Mouse (Mus musculus): ENCODE measurements around the gene Abhd2. TPM values are rescaled to one million over a fixed set of nuclear protein-coding genes. Genes with fewer than 3 reads are reported as not detected.

Gene Abhd2
- polyA plus RNA-seq, 1 experiment from 2014 or later, result 13.9 TPM

- Histone ChIP-seq H3K4me3 (no peak overlapping the region), H3K27ac (no peak overlapping the region), H3K36me3 (peaks cover 38% of the 10 kb centered on the region), H3K9ac (no peak overlapping the region), H3K27me3 (no peaks in the 10 kb centered on the region), H3K4me1 (peaks cover 18% of the 10 kb centered on the region; the same call in 1 of the 2 replicates), H3K9me3 (no peaks in the 10 kb centered on the region), H3K4me2 (no peak overlapping the region)
- no peak for ATAC-seq (ENCODE audit: insufficient number of reproducible peaks, insufficient read depth, low FRiP score, low TSS enrichment, low read depth)
- WGBS, result 33% methylated on average over 1 of the region's 1 CpGs
Observed at GRCm38 (mm10) chr7:79298681-79299080, 25.7 kb downstream of the Abhd2 start.

GRCm38 (mm10) chr7:79299548-79299947 lies 26.5 kb downstream of the Abhd2 start:
- Histone ChIP-seq H3K27ac (no peak overlapping the region), H3K9me3 (no peaks in the 10 kb centered on the region)
- WGBS, result 77% methylated on average over 7 of the region's 7 CpGs

GRCm38 (mm10) chr7:79300432-79301151 lies 27.6 kb downstream of the Abhd2 start:
- no peak for ATAC-seq (ENCODE audit: insufficient number of reproducible peaks, insufficient read depth, low FRiP score, low TSS enrichment, low read depth)
- Histone ChIP-seq H3K36me3 (peaks cover 30% of the 10 kb centered on the region), H3K9ac (no peak overlapping the region), H3K4me1 (0 out of 2 replicates have a peak, but pooled peaks cover 12% of the 10 kb centered on the region), H3K27me3 (no peaks in the 10 kb centered on the region), H3K4me3 (no peak overlapping the region), H3K4me2 (no peak overlapping the region), H3K9me3 (no peaks in the 10 kb centered on the region), H3K27ac (no peak overlapping the region)
- WGBS, result 71% methylated on average over 13 of the region's 13 CpGs

More at GRCm38 (mm10) chr7:79299548-79299947, 26.5 kb downstream of the Abhd2 start:
- peaks cover 36% of the 10 kb centered on the region for H3K36me3 ChIP-seq
- no peak for ATAC-seq (ENCODE audit: insufficient number of reproducible peaks, insufficient read depth, low FRiP score, low TSS enrichment, low read depth)
- H3K27me3 ChIP-seq, result no peaks in the 10 kb centered on the region
- H3K4me3 ChIP-seq, result no peak overlapping the region
- H3K4me2 ChIP-seq, result no peak overlapping the region
- 0 out of 2 replicates have a peak, but pooled peaks cover 12% of the 10 kb centered on the region for H3K4me1 ChIP-seq
- H3K9ac ChIP-seq, result no peak overlapping the region

GRCm38 (mm10) chr7:79302145-79302544 lies 29.1 kb downstream of the Abhd2 start:
- 82% methylated on average over 6 of the region's 6 CpGs for WGBS
- no peak overlapping the region for H3K27ac ChIP-seq
- H3K9ac ChIP-seq, result no peak overlapping the region

GRCm38 (mm10) chr7:79302586-79302985 lies 29.6 kb downstream of the Abhd2 start:
- 92% methylated on average over 2 of the region's 2 CpGs for WGBS
- Histone ChIP-seq H3K4me1 (0 out of 2 replicates have a peak, but pooled peaks cover 12% of the 10 kb centered on the region), H3K4me2 (no peak overlapping the region), H3K4me3 (no peak overlapping the region), H3K9me3 (no peaks in the 10 kb centered on the region), H3K27me3 (no peaks in the 10 kb centered on the region), H3K9ac (no peak overlapping the region), H3K36me3 (peaks cover 17% of the 10 kb centered on the region), H3K27ac (peak overlapping the region; percentile 60; the same call in 1 of the 2 replicates)
- no peak for ATAC-seq (ENCODE audit: insufficient number of reproducible peaks, insufficient read depth, low FRiP score, low TSS enrichment, low read depth)

More at GRCm38 (mm10) chr7:79302145-79302544, 29.1 kb downstream of the Abhd2 start:
- Histone ChIP-seq H3K4me2 (no peak overlapping the region), H3K27me3 (no peaks in the 10 kb centered on the region), H3K4me1 (0 out of 2 replicates have a peak, but pooled peaks cover 12% of the 10 kb centered on the region), H3K36me3 (peaks cover 21% of the 10 kb centered on the region), H3K9me3 (no peaks in the 10 kb centered on the region), H3K4me3 (no peak overlapping the region)
- no peak for ATAC-seq (ENCODE audit: insufficient number of reproducible peaks, insufficient read depth, low FRiP score, low TSS enrichment, low read depth)

GRCm38 (mm10) chr7:79303183-79303761 lies 30.3 kb downstream of the Abhd2 start:
- Histone ChIP-seq H3K4me3 (no peak overlapping the region), H3K36me3 (peaks cover 10% of the 10 kb centered on the region), H3K4me2 (no peak overlapping the region), H3K27me3 (no peaks in the 10 kb centered on the region), H3K4me1 (peaks cover 15% of the 10 kb centered on the region; the same call in 1 of the 2 replicates), H3K9ac (no peak overlapping the region), H3K27ac (peak overlapping the region; percentile 60; the same call in 1 of the 2 replicates), H3K9me3 (no peaks in the 10 kb centered on the region)
- ATAC-seq (ENCODE audit: insufficient number of reproducible peaks, insufficient read depth, low FRiP score, low TSS enrichment, low read depth), result peak; percentile 43; the same call in 1 of the 2 replicates
- 65% methylated on average over 6 of the region's 6 CpGs for WGBS

- Histone ChIP-seq H3K27me3 (no peaks in the 10 kb centered on the region), H3K9ac (no peak overlapping the region), H3K36me3 (no peaks in the 10 kb centered on the region; the same call in 1 of the 2 replicates), H3K4me1 (peaks cover 53% of the 10 kb centered on the region), H3K4me2 (no peak overlapping the region), H3K27ac (no peak overlapping the region), H3K4me3 (no peak overlapping the region), H3K9me3 (no peaks in the 10 kb centered on the region)
- WGBS, result 70% methylated on average over 8 of the region's 8 CpGs
- no peak for ATAC-seq (ENCODE audit: insufficient number of reproducible peaks, insufficient read depth, low FRiP score, low TSS enrichment, low read depth)
Observed at GRCm38 (mm10) chr7:79308455-79309030, 35.5 kb downstream of the Abhd2 start.

GRCm38 (mm10) chr7:79309247-79310190 lies 36.5 kb downstream of the Abhd2 start:
- 0 out of 2 replicates have a peak overlapping the region, but pooled peaks have one; percentile 3 for H3K4me2 ChIP-seq
- no peaks in the 10 kb centered on the region; the same call in 1 of the 2 replicates for H3K36me3 ChIP-seq
- peaks cover 62% of the 10 kb centered on the region for H3K4me1 ChIP-seq
- H3K9ac ChIP-seq, result no peak overlapping the region
- 53% methylated on average over 19 of the region's 19 CpGs for WGBS
- no peaks in the 10 kb centered on the region for H3K9me3 ChIP-seq
- peak overlapping the region; percentile 64 for H3K27ac ChIP-seq
- no peaks in the 10 kb centered on the region for H3K27me3 ChIP-seq
- no peak overlapping the region for H3K4me3 ChIP-seq
- no peak for ATAC-seq (ENCODE audit: insufficient number of reproducible peaks, insufficient read depth, low FRiP score, low TSS enrichment, low read depth)

- no peak for ATAC-seq (ENCODE audit: insufficient number of reproducible peaks, insufficient read depth, low FRiP score, low TSS enrichment, low read depth)
- H3K27me3 ChIP-seq, result no peaks in the 10 kb centered on the region
- no peak overlapping the region for H3K4me2 ChIP-seq
- H3K4me3 ChIP-seq, result no peak overlapping the region
- no peaks in the 10 kb centered on the region; the same call in 1 of the 2 replicates for H3K36me3 ChIP-seq
- no peak overlapping the region for H3K9ac ChIP-seq
- WGBS, result 33% methylated on average over 1 of the region's 1 CpGs
- H3K4me1 ChIP-seq, result peaks cover 68% of the 10 kb centered on the region
- H3K27ac ChIP-seq, result 0 out of 2 replicates have a peak overlapping the region, but pooled peaks have one; percentile 64
- no peaks in the 10 kb centered on the region for H3K9me3 ChIP-seq
Observed at GRCm38 (mm10) chr7:79310191-79310555, 37.2 kb downstream of the Abhd2 start.

- Histone ChIP-seq H3K27ac (peak overlapping the region; percentile 94), H3K27me3 (no peaks in the 10 kb centered on the region), H3K4me2 (no peak overlapping the region), H3K9me3 (no peaks in the 10 kb centered on the region), H3K4me3 (no peak overlapping the region), H3K36me3 (no peaks in the 10 kb centered on the region), H3K9ac (no peak overlapping the region), H3K4me1 (peaks cover 82% of the 10 kb centered on the region)
- ATAC-seq (ENCODE audit: insufficient number of reproducible peaks, insufficient read depth, low FRiP score, low TSS enrichment, low read depth), result no peak
- 84% methylated on average over 5 of the region's 5 CpGs for WGBS
Observed at GRCm38 (mm10) chr7:79311420-79311988, 38.5 kb downstream of the Abhd2 start.

Measured in embryonic facial prominence, embryonic 13.5 days (tissue).